Comparison of ENCODE assay signal across 8 mouse cellular contexts in the genomic region with DNA sequence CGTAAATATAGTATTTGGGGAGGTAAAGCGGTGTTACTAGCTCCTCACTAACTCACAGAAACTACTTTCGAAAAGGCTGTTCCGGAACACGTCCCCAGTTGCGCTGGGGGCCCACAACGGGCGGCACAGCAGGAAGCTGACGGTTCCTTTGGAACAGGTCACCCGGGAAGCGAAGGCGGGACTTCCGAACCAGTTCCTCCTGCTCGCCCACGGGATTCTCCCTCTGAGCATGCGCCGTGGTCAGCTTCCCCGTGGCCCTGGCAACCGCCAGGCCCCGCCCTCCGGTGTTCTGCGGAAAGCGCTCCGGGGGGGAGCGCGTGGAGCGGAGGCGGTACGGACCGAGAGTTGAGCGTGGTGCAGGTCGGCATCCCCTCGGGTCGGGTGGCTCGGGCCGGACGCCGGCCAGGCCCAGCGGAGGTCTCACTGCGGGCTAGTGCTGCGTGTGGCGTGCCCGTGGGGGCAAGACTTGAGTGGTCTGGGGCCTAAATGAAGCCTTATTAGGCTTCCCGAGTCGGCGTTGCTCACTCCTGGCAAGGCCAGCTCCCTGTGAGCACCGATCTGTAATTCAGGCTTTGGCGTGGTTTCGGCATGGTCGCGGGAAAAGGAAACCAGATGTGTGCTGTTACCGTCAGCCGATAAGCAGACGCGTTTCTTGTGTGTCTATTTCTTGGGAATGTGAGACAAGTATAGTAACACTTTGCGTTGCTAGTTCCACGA. TPM values are rescaled to one million over a fixed set of nuclear protein-coding genes. Genes with fewer than 3 reads are reported as not detected.
DNase-seq lines count a peak whose midpoint lies in the region; ATAC-seq and TF ChIP-seq lines count a peak whose summit lies in the region.

Gene Fam227b, minus strand, starts transcription at position 150 of the 717 bp plus-strand sequence.
Gene Dtwd1, plus strand, starts transcription at position 287 of the 717 bp plus-strand sequence.

- peak; percentile 99 for DNase-seq in ZHBTc4 (ENCODE audit: low read depth, low spot score)
- DNase-seq in gastrocnemius, adult 2 months: peak; percentile 99
- DNase-seq in hindbrain, postnatal 0 days (ENCODE audit: low spot score): peak; percentile 99
- peak; percentile 98 to 99 for DNase-seq in left cerebral cortex, adult 2 months (ENCODE audit: extremely low spot score in 1 of 2, low spot score in 2 of 2)
- DNase-seq in right cerebral cortex, adult 2 months (ENCODE audit: low spot score in 2 of 2): peak; percentile 97 to 98
- peak; percentile 99 for DNase-seq in urinary bladder, postnatal 14 days (ENCODE audit: low spot score)

- WGBS in hindbrain, postnatal 0 days: under 1% methylated on average over 57 of the region's 57 CpGs

- peak within 1 kb of the TSS; percentile 66 for H3K4me2 ChIP-seq in hindbrain, postnatal 0 days (ENCODE audit: low read depth, low read length)

- TF ChIP-seq CTCF in gastrocnemius, adult 2 months (IDR thresholded peaks at IDR 0.05): no peak
- no peak for TF ChIP-seq CTCF in hindbrain, postnatal 0 days (IDR thresholded peaks at IDR 0.05; ENCODE audit: low read depth)
- TF ChIP-seq CTCF in left cerebral cortex, adult 2 months (IDR thresholded peaks at IDR 0.05): no peak

- H3K9me3 ChIP-seq in hindbrain, postnatal 0 days (ENCODE audit: low read length): no peaks in the 10 kb centered on the region

- H3K27ac ChIP-seq in gastrocnemius, adult 2 months: peak within 1 kb of the TSS; percentile 97
- H3K27ac ChIP-seq in hindbrain, postnatal 0 days: peak within 1 kb of the TSS; percentile 86
- peak within 1 kb of the TSS; percentile 95 for H3K27ac ChIP-seq in left cerebral cortex, adult 2 months

- intact Hi-C loops in gastrocnemius, adult 2 months (cut with DNase I): loop anchor here (5.0 to 10.0 kb wide), 2 partner anchors 100 to 147 kb away; no protein-coding TSS in a partner anchor
- intact Hi-C loops in left cerebral cortex, adult 2 months (cut with DNase I): loop anchor here (2.0 to 10.0 kb wide), 3 partner anchors 293 to 523 kb away; partner anchors contain the start of genes Cops2, Gabpb1, Galk2 and Secisbp2l

- H3K4me1 ChIP-seq in hindbrain, postnatal 0 days (ENCODE audit: insufficient read depth, low read length): peaks cover 12% of the 10 kb centered on the region

- H3K36me3 ChIP-seq in hindbrain, postnatal 0 days (ENCODE audit: insufficient read depth, low read length): no peaks in the 10 kb centered on the region

- peak within 1 kb of the TSS; percentile 83 for H3K4me3 ChIP-seq in gastrocnemius, adult 2 months
- H3K4me3 ChIP-seq in hindbrain, postnatal 0 days (ENCODE audit: low read length): peak within 1 kb of the TSS; percentile 66
- peak within 1 kb of the TSS; percentile 72 for H3K4me3 ChIP-seq in left cerebral cortex, adult 2 months

- no peaks in the 10 kb centered on the region for H3K27me3 ChIP-seq in hindbrain, postnatal 0 days (ENCODE audit: insufficient read depth, low read length)

- peak; percentile 96 for ATAC-seq in common myeloid progenitor, adult 5-6 weeks (replicated peaks; ENCODE audit: low read depth, poor library complexity, severe bottlenecking)
- ATAC-seq in hindbrain, postnatal 0 days: peak; percentile 100
- peak; percentile 98 for ATAC-seq in megakaryocyte, adult 5-6 weeks (ENCODE audit: poor library complexity, severe bottlenecking)

- peak within 1 kb of the TSS; percentile 75 for H3K9ac ChIP-seq in hindbrain, postnatal 0 days (replicated peaks; ENCODE audit: low read length)

RNA-seq across cellular contexts. Expression of gene Fam227b, which starts in this region (rescaled TPM):
- not detected in 2 replicates for total RNA-seq in common myeloid progenitor, adult 5-6 weeks (2017)
- total RNA-seq in gastrocnemius, adult 2 months (2021): not detected
- 0.16 TPM in 1 of 2 replicates, not detected in the other for total RNA-seq in hindbrain, postnatal 0 days (2014; rRNA removed)
- polyA plus RNA-seq in hindbrain, postnatal 0 days (2015; fragmentation: Nextera tagmentation; extraction: Ambion mirVana): 0.16 and 0.20 TPM in 2 replicates
- not detected for total RNA-seq in left cerebral cortex, adult 2 months (2021)
- total RNA-seq in megakaryocyte, adult 5-6 weeks (2015): not detected in 2 replicates
- total RNA-seq in megakaryocyte, adult 5-6 weeks (2017): not detected in 2 replicates

RNA-seq across cellular contexts. Expression of gene Dtwd1, which starts in this region (rescaled TPM):
- total RNA-seq in common myeloid progenitor, adult 5-6 weeks (2017): 15.3 and 18.4 TPM in 2 replicates
- 1 to 10 TPM; 5.8 TPM for total RNA-seq in gastrocnemius, adult 2 months (2021)
- 2.2 and 7.2 TPM in 2 replicates for total RNA-seq in hindbrain, postnatal 0 days (2014; rRNA removed)
- polyA plus RNA-seq in hindbrain, postnatal 0 days (2015; fragmentation: Nextera tagmentation; extraction: Ambion mirVana): 14.1 and 15.5 TPM in 2 replicates
- 10 to 100 TPM; 10.1 to 12.2 TPM for total RNA-seq in left cerebral cortex, adult 2 months (2021)
- 4.4 and 8.0 TPM in 2 replicates for total RNA-seq in megakaryocyte, adult 5-6 weeks (2015)
- total RNA-seq in megakaryocyte, adult 5-6 weeks (2017): 3.8 and 4.2 TPM in 2 replicates

Comparison
In these comparisons a context has a peak if more than half of its experiments do, and no peak if none do; other contexts are left out.
1. Peak in every context shown above with its lines: DNase-seq, ATAC-seq, H3K4me3 ChIP-seq and H3K27ac ChIP-seq.